Mouse (Mus musculus) granulocyte monocyte progenitor cell, adult 5-6 weeks (primary cell): ENCODE results near the gene Arl4a. TPM values are rescaled to one million over a fixed set of nuclear protein-coding genes. Genes with fewer than 3 reads are reported as not detected.

Experiments used
- ATAC-seq: replicated peaks from 2 replicates; pipeline ENCODE4 v1.8.0; 2016; ENCODE audit warnings: mild to moderate bottlenecking, moderate TSS enrichment, inconsistent platforms; ENCODE audit not compliant: poor library complexity, severe bottlenecking
- total RNA-seq, 2 experiments: library from RNA; stranded (forward) in 1 of 2; stranded (reverse) in 1 of 2; fragments of 200-712, 200-1000 nt in 1 of 2; fragments of >200 nt in 1 of 2; fragmentation: Nextera tagmentation in 1 of 2; gene quantifications; 2 replicates each; pipeline ENCODE4 v1.2.3; 2014 to 2017

The Arl4a gene
- total RNA-seq (2014; fragmentation: Nextera tagmentation) (7.4 and 19.5 TPM in 2 replicates), total RNA-seq (2017) (11.6 and 13.5 TPM in 2 replicates)

- peak; percentile 66 for ATAC-seq
Observed at GRCm38 (mm10) chr12:40037876-40038463, at the start of gene Arl4a. Gene Arl4a (minus strand): TSS chr12:40038025.

GRCm38 (mm10) chr12:40085731-40086322, 48.0 kb upstream of the Arl4a start:
- ATAC-seq, result no peak

GRCm38 (mm10) chr12:40082453-40083238, 44.8 kb upstream of the Arl4a start:
- peak; percentile 87 for ATAC-seq

- no peak for ATAC-seq
Observed at GRCm38 (mm10) chr12:40082048-40082447, 44.2 kb upstream of the Arl4a start.

- no peak for ATAC-seq
Observed at GRCm38 (mm10) chr12:40073660-40074059, 35.8 kb upstream of the Arl4a start.

- ATAC-seq, result no peak
Observed at GRCm38 (mm10) chr12:40047024-40047423, 9.2 kb upstream of the Arl4a start.

GRCm38 (mm10) chr12:40043816-40044585, 6.2 kb upstream of the Arl4a start:
- no peak for ATAC-seq

- peak; percentile 38 for ATAC-seq
Observed at GRCm38 (mm10) chr12:40040067-40040466, 2.2 kb upstream of the Arl4a start.

GRCm38 (mm10) chr12:40037226-40037813, 505 bp downstream of the Arl4a start:
- ATAC-seq, result peak; percentile 84

GRCm38 (mm10) chr12:40036666-40037065, 1.2 kb downstream of the Arl4a start:
- ATAC-seq, result no peak

GRCm38 (mm10) chr12:40035506-40035905, 2.3 kb downstream of the Arl4a start:
- no peak for ATAC-seq

GRCm38 (mm10) chr12:40029201-40029600, 8.6 kb downstream of the Arl4a start:
- ATAC-seq, result no peak

GRCm38 (mm10) chr12:40027846-40028245, 10.0 kb downstream of the Arl4a start:
- no peak for ATAC-seq

GRCm38 (mm10) chr12:40027444-40027843, 10.4 kb downstream of the Arl4a start:
- ATAC-seq, result no peak

- ATAC-seq, result no peak
Observed at GRCm38 (mm10) chr12:40023918-40024317, 13.9 kb downstream of the Arl4a start.

- ATAC-seq, result peak; percentile 85
Observed at GRCm38 (mm10) chr12:40023014-40023642, 14.7 kb downstream of the Arl4a start.

GRCm38 (mm10) chr12:40022344-40022743, 15.5 kb downstream of the Arl4a start:
- ATAC-seq, result 0 out of 2 replicates have a peak, but pooled peaks have one; percentile 11

GRCm38 (mm10) chr12:40017955-40018505, 19.8 kb downstream of the Arl4a start:
- peak; percentile 59 for ATAC-seq
